Mouse (Mus musculus) kidney, postnatal 0 days (tissue): Measurements from ENCODE around the gene Chd1. TPM values are rescaled to one million over a fixed set of nuclear protein-coding genes. Genes with fewer than 3 reads are reported as not detected.
A peak's percentile ranks its signal among the peaks of the same experiment; 100 is the strongest.

ENCODE experiments used
- ATAC-seq: fragments of 200-750 bp; cut with Nextera tagmentation; replicated peaks from 2 replicates; pipeline ENCODE4 v1.8.0; 2017; ENCODE audit warnings: low read depth, moderate number of reproducible peaks, moderate TSS enrichment, moderate library complexity; ENCODE audit not compliant: low FRiP score
- DNase-seq: peaks from one replicate; pipeline ENCODE4 v3.0.0-alpha.2; 2016; ENCODE audit warnings: low spot score
- H3K27ac ChIP-seq: fragments of 300-500 bp; sonication (generic); 2 replicates; pipeline ENCODE4 v1.5.1; 2014; ENCODE audit warnings: mild to moderate bottlenecking
- H3K27me3 ChIP-seq: fragments of 300-500 bp; sonication (generic); 2 replicates; pipeline ENCODE4 v1.6.1; 2014; ENCODE audit warnings: low read length, mixed read lengths; ENCODE audit not compliant: insufficient read depth
- H3K36me3 ChIP-seq: fragments of 300-500 bp; sonication (generic); 2 replicates; pipeline ENCODE4 v1.6.1; 2014; ENCODE audit warnings: low read length, mixed read lengths; ENCODE audit not compliant: insufficient read depth
- H3K4me1 ChIP-seq: fragments of 300-500 bp; sonication (generic); replicated peaks from 2 replicates; pipeline ENCODE4 v1.6.1; 2014; ENCODE audit warnings: antibody characterized with exemption, low read length, mixed read lengths; ENCODE audit not compliant: insufficient read depth
- H3K4me2 ChIP-seq: fragments of 300-500 bp; sonication (generic); 2 replicates; pipeline ENCODE4 v1.6.1; 2014; ENCODE audit warnings: mild to moderate bottlenecking, low read length, moderate library complexity, mixed read lengths
- H3K4me3 ChIP-seq: fragments of 300-500 bp; sonication (generic); replicated peaks from 2 replicates; pipeline ENCODE4 v1.5.1; 2014; ENCODE audit warnings: low read depth, low read length
- H3K9ac ChIP-seq: fragments of 300-500 bp; sonication (generic); 2 replicates; pipeline ENCODE4 v1.6.1; 2014; ENCODE audit warnings: low read depth, low read length
- H3K9me3 ChIP-seq: fragments of 300-500 bp; sonication (generic); replicated peaks from 2 replicates; pipeline ENCODE4 v1.6.1; 2016; ENCODE audit warnings: low read length, inconsistent platforms, mixed read lengths
- CTCF ChIP-seq: IDR thresholded peaks from 2 replicates; pipeline ENCODE4 v1.5.1; 2016; ENCODE audit warnings: antibody characterized with exemption, low read depth, mild to moderate bottlenecking, moderate library complexity
- WGBS: fragments of 180-500 bp; shearing (Covaris S2); extraction: QIAGEN DNeasy Blood & Tissue Kit; methylation state at CpG from one replicate; pipeline ENCODE4 v1.1.7; 2014; 5-methylcytosine and 5-hydroxymethylcytosine counted together
- polyA plus RNA-seq: library from polyadenylated mRNA; unstranded; fragments of >200 nt; fragmentation: Nextera tagmentation; extraction: Ambion mirVana; gene quantifications from 2 replicates; pipeline ENCODE4 v1.2.1, GENCODE M21; 2015

Chd1 gene
- polyA plus RNA-seq, 1 experiment from 2014 or later = 23.4 TPM

DNA sequence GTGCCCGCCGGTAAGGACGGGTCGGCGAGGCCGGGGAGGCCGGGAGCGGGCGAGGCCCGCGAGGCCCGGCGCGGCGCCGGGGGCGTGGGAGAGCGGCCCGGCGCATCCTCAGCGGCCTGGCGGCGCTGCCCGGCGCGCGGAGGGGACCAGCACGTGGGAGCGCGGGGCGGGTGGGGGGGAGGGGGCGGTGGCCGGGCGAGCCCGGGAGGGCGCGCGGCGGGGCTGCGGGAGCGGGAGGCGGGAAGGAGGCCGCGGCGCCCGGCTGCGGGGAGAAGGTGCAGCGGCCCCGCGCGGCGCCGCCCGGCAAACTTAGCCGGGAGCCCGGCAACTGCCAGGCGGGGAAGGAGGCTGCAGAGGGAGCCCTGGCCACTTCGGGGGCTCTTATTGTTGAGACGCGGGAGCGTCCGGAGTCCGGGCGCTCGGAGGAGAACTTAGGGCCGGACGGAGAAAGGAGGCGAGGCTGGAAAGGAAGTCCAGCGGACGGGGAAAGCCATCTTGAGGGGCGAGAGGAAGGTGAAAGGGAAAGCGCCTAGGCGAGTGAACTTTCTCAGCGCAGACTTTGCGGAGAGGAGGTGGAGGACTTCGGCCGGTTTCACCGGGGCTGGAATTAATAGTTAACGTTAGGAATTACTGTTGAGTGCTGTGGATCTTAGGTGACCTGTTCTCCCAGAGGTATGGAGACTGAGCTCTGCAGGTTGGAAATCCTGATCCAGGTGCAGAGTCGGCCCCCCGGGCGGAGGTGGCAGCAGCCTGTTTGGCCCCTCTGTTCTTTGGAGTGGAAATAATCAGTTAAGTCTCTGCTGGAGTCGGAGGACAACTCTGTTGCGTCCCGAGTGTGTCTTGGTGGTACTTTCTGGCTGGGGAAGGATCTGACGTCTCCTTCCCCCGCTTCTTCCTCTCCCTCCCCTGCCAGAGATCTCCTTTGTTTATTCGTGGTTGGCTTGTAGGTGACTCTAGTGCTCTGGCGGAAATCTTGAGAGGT lies 827 bp downstream of the Chd1 start:
- H3K4me1 ChIP-seq = no peaks in the 10 kb centered on the region
- peak overlapping the region; percentile 97 for H3K4me3 ChIP-seq
- ATAC-seq (peak; percentile 53), DNase-seq (peak; percentile 80)
- no peaks in the 10 kb centered on the region for H3K9me3 ChIP-seq
- WGBS = under 1% methylated on average over 66 of the region's 89 CpGs
- no peak; the same call in 1 of the 2 replicates for TF ChIP-seq CTCF
- H3K27ac ChIP-seq = peak overlapping the region; percentile 97
- H3K27me3 ChIP-seq = no peaks in the 10 kb centered on the region
- H3K4me2 ChIP-seq = peak overlapping the region; percentile 87
- H3K36me3 ChIP-seq = 0 out of 2 replicates have a peak, but pooled peaks cover 4% of the 10 kb centered on the region
- H3K9ac ChIP-seq = peak overlapping the region; percentile 90

GRCm38 (mm10) chr17:15714507-15714906 lies 9.7 kb downstream of the Chd1 start:
- Histone ChIP-seq H3K9ac (no peak overlapping the region), H3K4me3 (no peak overlapping the region), H3K4me2 (no peak overlapping the region), H3K27me3 (no peaks in the 10 kb centered on the region), H3K9me3 (no peaks in the 10 kb centered on the region), H3K36me3 (0 out of 2 replicates have a peak, but pooled peaks cover 4% of the 10 kb centered on the region), H3K27ac (no peak overlapping the region), H3K4me1 (no peaks in the 10 kb centered on the region)
- 74% methylated on average over 4 of the region's 4 CpGs for WGBS
- DNase-seq (no peak), ATAC-seq (no peak)
- TF ChIP-seq CTCF = no peak

- Histone ChIP-seq H3K4me1 (no peaks in the 10 kb centered on the region), H3K9me3 (no peaks in the 10 kb centered on the region), H3K27ac (no peak overlapping the region), H3K36me3 (0 out of 2 replicates have a peak, but pooled peaks cover 4% of the 10 kb centered on the region), H3K4me3 (no peak overlapping the region), H3K9ac (no peak overlapping the region), H3K27me3 (no peaks in the 10 kb centered on the region), H3K4me2 (no peak overlapping the region)
- TF ChIP-seq CTCF = peak; percentile 61
- no peak for ATAC-seq
- WGBS = 68% methylated on average over 3 of the region's 3 CpGs
- peak; percentile 27 for DNase-seq
Observed at GRCm38 (mm10) chr17:15715013-15715902, 10.5 kb downstream of the Chd1 start.

DNA sequence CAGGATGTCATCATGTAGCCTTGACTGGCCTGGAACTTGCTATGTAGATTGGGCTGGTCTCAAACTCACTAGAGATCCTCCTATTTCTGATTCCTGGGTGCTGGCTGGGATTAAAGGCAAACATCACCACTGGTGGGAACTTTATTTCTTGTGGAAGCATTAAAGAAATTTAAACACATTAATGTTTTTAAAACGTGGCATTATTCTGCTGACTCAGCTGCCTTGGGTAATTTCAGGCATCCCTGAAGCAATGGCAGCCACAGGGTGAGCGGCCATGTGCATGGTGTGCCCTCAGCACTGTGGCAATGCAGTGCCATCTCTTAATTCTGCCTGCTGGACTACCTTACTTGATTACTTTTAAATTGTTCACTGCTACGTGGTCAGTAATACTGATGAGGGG lies 11.2 kb downstream of the Chd1 start:
- Histone ChIP-seq H3K27ac (no peak overlapping the region), H3K4me2 (no peak overlapping the region), H3K4me3 (no peak overlapping the region), H3K9me3 (no peaks in the 10 kb centered on the region), H3K4me1 (no peaks in the 10 kb centered on the region), H3K9ac (no peak overlapping the region), H3K36me3 (no peaks in the 10 kb centered on the region), H3K27me3 (no peaks in the 10 kb centered on the region)
- DNase-seq (no peak), ATAC-seq (no peak)
- no peak for TF ChIP-seq CTCF
- WGBS = 85% methylated on average over 3 of the region's 3 CpGs

DNA sequence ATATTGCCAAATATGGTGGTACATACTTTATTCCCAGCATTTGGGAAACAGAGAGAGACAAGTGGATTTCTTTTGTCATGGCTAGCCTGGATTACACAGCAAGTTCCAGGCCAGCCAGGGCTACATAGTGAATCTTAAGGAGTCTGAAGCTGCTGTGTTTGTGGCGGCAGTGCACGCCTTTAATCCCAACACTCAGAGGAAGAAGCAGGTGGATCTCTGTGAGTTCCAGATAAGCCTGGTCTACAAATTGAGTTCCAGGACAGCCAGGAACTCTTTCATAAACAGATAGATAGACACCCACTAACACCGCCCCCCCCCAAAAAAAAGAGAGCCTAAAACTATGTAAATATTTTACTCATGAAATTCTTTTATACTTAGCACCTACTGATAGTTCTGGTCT lies 16.1 kb downstream of the Chd1 start:
- Histone ChIP-seq H3K4me2 (no peak overlapping the region), H3K9me3 (no peaks in the 10 kb centered on the region), H3K4me3 (no peak overlapping the region), H3K27me3 (no peaks in the 10 kb centered on the region), H3K4me1 (no peaks in the 10 kb centered on the region), H3K36me3 (peaks cover 8% of the 10 kb centered on the region; the same call in 1 of the 2 replicates), H3K27ac (no peak overlapping the region), H3K9ac (no peak overlapping the region)
- DNase-seq (no peak), ATAC-seq (no peak)
- WGBS = 94% methylated on average over 3 of the region's 3 CpGs
- no peak for TF ChIP-seq CTCF

- H3K9ac ChIP-seq = no peak overlapping the region
- H3K27me3 ChIP-seq = no peaks in the 10 kb centered on the region
- no peak overlapping the region for H3K27ac ChIP-seq
- 53% methylated on average over 1 of the region's 1 CpGs for WGBS
- H3K4me1 ChIP-seq = no peaks in the 10 kb centered on the region
- ATAC-seq (no peak), DNase-seq (peak; percentile 4)
- no peaks in the 10 kb centered on the region for H3K9me3 ChIP-seq
- no peak for TF ChIP-seq CTCF
- no peak overlapping the region for H3K4me3 ChIP-seq
- no peak overlapping the region for H3K4me2 ChIP-seq
- peaks cover 19% of the 10 kb centered on the region for H3K36me3 ChIP-seq
Observed at GRCm38 (mm10) chr17:15723291-15723690, 18.5 kb downstream of the Chd1 start.
